Mouse (Mus musculus) myocyte (in vitro differentiated cells): ENCODE measurements at regions not wholly inside any gene's neighbourhood (a gene's known extent, or its start where the extent isn't known, plus 50 kb on each side); places are given as distances from the start of the nearest gene placed in this dataset.

Experiments
- H3K27me3 ChIP-seq: one replicate; pipeline ENCODE4 v1.6.1; 2011; ENCODE audit not compliant: control insufficient read depth, insufficient read depth, insufficient read length
- H3K36me3 ChIP-seq: one replicate; pipeline ENCODE4 v1.6.1; 2011; ENCODE audit not compliant: control insufficient read depth, insufficient read depth
- H3K4me2 ChIP-seq: one replicate; pipeline ENCODE4 v1.6.1; 2011; ENCODE audit warnings: low read depth, control low read depth
- H3K4me3 ChIP-seq: one replicate; pipeline ENCODE4 v1.5.1; 2011; ENCODE audit warnings: mild to moderate bottlenecking, control low read depth, moderate library complexity
- H3K79me2 ChIP-seq: one replicate; pipeline ENCODE4 v1.6.1; 2011; ENCODE audit not compliant: control insufficient read depth, insufficient read depth
- H3ac ChIP-seq: one replicate; pipeline ENCODE4 v1.6.1; 2011; ENCODE audit not compliant: control insufficient read depth, insufficient read length
- CEBPB ChIP-seq: IDR thresholded peaks from 2 replicates; pipeline ENCODE4 v1.6.1; 2011; ENCODE audit warnings: mild to moderate bottlenecking, moderate library complexity; ENCODE audit not compliant: poor library complexity, insufficient read depth, severe bottlenecking
- E2F4 ChIP-seq: IDR thresholded peaks from one replicate; pipeline ENCODE4 v1.6.1; 2011; ENCODE audit warnings: mild to moderate bottlenecking, control low read depth, moderate library complexity; ENCODE audit not compliant: insufficient read depth
- MAX ChIP-seq: IDR thresholded peaks from one replicate; pipeline ENCODE4 v1.6.1; 2011; ENCODE audit warnings: low read depth, mild to moderate bottlenecking, control low read depth
- MYOD1 ChIP-seq, 3 experiments: IDR thresholded peaks; one replicate each; pipeline ENCODE4 v1.6.1; 2011; ENCODE audit warnings: control low read depth in 2 of 3, low read depth in 2 of 3, mild to moderate bottlenecking in 2 of 3, moderate library complexity in 1 of 3; ENCODE audit not compliant: insufficient read length in 2 of 3, control insufficient read depth in 1 of 3
- MYOG ChIP-seq, 3 experiments: IDR thresholded peaks; one replicate each; pipeline ENCODE4 v1.6.1; 2011; ENCODE audit warnings: control low read depth in 2 of 3, low read depth in 2 of 3, mild to moderate bottlenecking in 2 of 3; ENCODE audit not compliant: insufficient read length in 2 of 3, control insufficient read depth in 1 of 3, insufficient read depth in 1 of 3
- POLR2A ChIP-seq: IDR thresholded peaks from one replicate; pipeline ENCODE4 v1.6.1; 2011; ENCODE audit warnings: low read depth, mild to moderate bottlenecking, control low read depth, moderate library complexity; ENCODE audit not compliant: insufficient read length
- POLR2AphosphoS2 ChIP-seq: IDR thresholded peaks from one replicate; pipeline ENCODE4 v1.6.1; 2011; ENCODE audit warnings: low read depth, control low read depth; ENCODE audit not compliant: insufficient read length
- REST ChIP-seq: IDR thresholded peaks from one replicate; pipeline ENCODE4 v1.6.1; 2011; ENCODE audit warnings: mild to moderate bottlenecking, control low read depth, moderate library complexity; ENCODE audit not compliant: insufficient read depth, insufficient read length
- SRF ChIP-seq: IDR thresholded peaks from one replicate; pipeline ENCODE4 v1.6.1; 2011; ENCODE audit warnings: low read depth; ENCODE audit not compliant: control insufficient read depth, insufficient read length
- TCF12 ChIP-seq: IDR thresholded peaks from one replicate; pipeline ENCODE4 v1.6.1; 2011; ENCODE audit warnings: mild to moderate bottlenecking, control low read depth; ENCODE audit not compliant: poor library complexity, insufficient read depth, severe bottlenecking
- TCF3 ChIP-seq: IDR thresholded peaks from one replicate; pipeline ENCODE4 v1.6.1; 2011; ENCODE audit warnings: low read depth, control low read depth; ENCODE audit not compliant: insufficient read length
- USF1 ChIP-seq: IDR thresholded peaks from one replicate; pipeline ENCODE4 v1.6.1; 2011; ENCODE audit warnings: low read depth, mild to moderate bottlenecking, control low read depth, moderate library complexity

DNA sequence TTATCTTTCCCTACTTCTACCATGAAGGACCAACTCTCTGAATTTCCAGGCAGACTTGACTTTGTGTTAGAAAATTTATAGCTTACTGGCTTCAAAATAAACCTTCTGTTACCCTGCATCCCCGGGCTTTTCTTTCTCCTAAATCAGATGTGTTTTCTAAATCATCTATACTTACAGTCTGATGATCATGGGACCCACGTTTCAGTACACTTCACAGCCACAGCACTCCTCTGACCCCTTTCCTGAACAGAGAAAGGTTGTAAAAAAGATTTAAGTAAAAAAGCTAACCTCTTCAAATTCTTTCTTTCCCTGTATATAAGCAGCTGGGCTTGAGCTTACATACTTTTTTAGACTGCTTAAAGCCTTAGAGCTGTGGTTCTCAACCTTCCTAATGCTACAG is 783.5 kb downstream of the Cypt12 start:
- Histone ChIP-seq H3K79me2 (no peaks in the 10 kb centered on the region), H3ac (no peak overlapping the region), H3K36me3 (no peaks in the 10 kb centered on the region), H3K4me3 (no peak overlapping the region), H3K27me3 (no peaks in the 10 kb centered on the region), H3K4me2 (no peak overlapping the region)
- no peak for TF ChIP-seq MYOG (IDR thresholded peaks at IDR 0.05; ENCODE audit: control insufficient read depth in 1 of 3, insufficient read depth in 1 of 3, insufficient read length in 2 of 3, low read depth in 2 of 3)
- TF ChIP-seq REST: no peak
- TF ChIP-seq SRF: no peak
- TF ChIP-seq MAX: no peak
- no peak for TF ChIP-seq E2F4
- TF ChIP-seq TCF12: no peak
- TF ChIP-seq USF1: no peak
- no peak for TF ChIP-seq TCF3
- no peak for TF ChIP-seq POLR2AphosphoS2
- TF ChIP-seq MYOD1 (IDR thresholded peaks at IDR 0.05; ENCODE audit: control insufficient read depth in 1 of 3, insufficient read length in 2 of 3, low read depth in 2 of 3): no peak
- TF ChIP-seq CEBPB: no peak

DNA sequence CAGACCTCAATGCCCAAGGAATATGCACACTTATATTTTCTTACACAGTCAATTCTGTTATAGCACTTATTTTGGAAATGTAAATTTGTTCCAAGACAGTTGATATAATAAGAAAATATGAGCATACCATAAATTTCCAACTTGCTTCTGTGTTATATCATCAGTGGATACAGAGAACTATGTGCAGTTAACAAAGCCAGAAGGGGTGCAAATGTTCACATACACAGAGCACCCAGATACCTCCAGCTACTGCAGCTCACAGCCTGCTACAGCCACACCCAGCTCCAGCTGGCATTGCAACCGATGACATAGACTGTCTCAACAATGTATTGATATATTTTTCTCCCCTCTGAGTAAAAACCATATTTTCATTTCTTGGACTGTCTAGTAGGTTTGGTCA is 785.3 kb downstream of the Cypt12 start:
- no peaks in the 10 kb centered on the region for H3K36me3 ChIP-seq
- H3K4me2 ChIP-seq: peak overlapping the region; percentile 8
- no peak overlapping the region for H3K4me3 ChIP-seq
- no peaks in the 10 kb centered on the region for H3K27me3 ChIP-seq
- no peak overlapping the region for H3ac ChIP-seq
- H3K79me2 ChIP-seq: no peaks in the 10 kb centered on the region
- TF ChIP-seq POLR2AphosphoS2 (no peak), CEBPB (no peak), MYOG (IDR thresholded peaks at IDR 0.05; ENCODE audit: control insufficient read depth in 1 of 3, insufficient read depth in 1 of 3, insufficient read length in 2 of 3, low read depth in 2 of 3) (no peak), POLR2A (no peak), REST (no peak), USF1 (no peak), TCF12 (no peak), E2F4 (no peak), TCF3 (no peak), MAX (no peak)

DNA sequence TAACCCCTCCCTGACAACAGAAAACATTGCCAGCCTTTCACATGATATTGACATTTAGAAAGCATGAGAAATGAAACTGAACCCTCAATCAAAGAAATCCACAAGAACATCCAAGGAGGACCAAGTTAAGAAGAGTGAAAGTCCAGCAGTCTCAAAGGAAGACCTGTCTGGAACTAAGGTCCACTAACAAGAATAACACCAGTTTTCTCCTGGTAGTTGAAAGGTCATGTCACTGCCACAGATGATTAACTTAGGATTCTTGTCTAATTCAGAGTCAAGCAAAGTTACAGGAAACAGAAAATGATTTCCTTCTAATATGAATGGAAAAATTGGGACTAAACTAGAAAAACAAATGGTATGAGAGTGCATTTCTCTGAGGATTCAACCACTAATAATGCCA is 790.7 kb downstream of the Cypt12 start:
- H3K27me3 ChIP-seq: no peaks in the 10 kb centered on the region
- no peak overlapping the region for H3ac ChIP-seq
- no peak overlapping the region for H3K4me3 ChIP-seq
- H3K36me3 ChIP-seq: no peaks in the 10 kb centered on the region
- no peak overlapping the region for H3K4me2 ChIP-seq
- TF ChIP-seq MAX (no peak), MYOG (IDR thresholded peaks at IDR 0.05; ENCODE audit: control insufficient read depth in 1 of 3, insufficient read depth in 1 of 3, insufficient read length in 2 of 3, low read depth in 2 of 3) (no peak), TCF3 (no peak), SRF (no peak), POLR2AphosphoS2 (no peak)
- H3K79me2 ChIP-seq: no peaks in the 10 kb centered on the region

DNA sequence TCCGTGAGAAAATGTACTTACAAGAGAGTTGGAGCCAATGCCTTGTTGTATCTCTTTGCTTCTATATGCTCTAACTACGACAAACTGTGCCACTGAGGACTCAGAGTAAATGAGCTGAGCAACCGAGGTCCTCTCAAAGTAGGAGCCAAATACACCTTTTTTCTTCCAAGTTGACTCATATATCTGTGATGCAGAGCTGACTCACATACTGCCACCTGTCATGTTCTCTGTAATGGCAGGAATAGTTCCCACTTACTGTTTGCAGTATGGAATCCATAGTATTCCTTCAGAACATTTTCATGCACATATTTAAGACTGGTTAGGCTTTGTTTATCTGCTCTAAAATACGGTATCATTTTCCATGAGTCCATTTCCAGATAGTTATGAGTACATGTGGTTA is 792.1 kb downstream of the Cypt12 start:
- no peaks in the 10 kb centered on the region for H3K79me2 ChIP-seq
- H3K36me3 ChIP-seq: no peaks in the 10 kb centered on the region
- no peak overlapping the region for H3K4me2 ChIP-seq
- no peak overlapping the region for H3ac ChIP-seq
- no peaks in the 10 kb centered on the region for H3K27me3 ChIP-seq
- TF ChIP-seq CEBPB (no peak), E2F4 (no peak), MAX (no peak), USF1 (no peak), TCF12 (no peak), POLR2A (no peak), MYOG (IDR thresholded peaks at IDR 0.05; ENCODE audit: control insufficient read depth in 1 of 3, insufficient read depth in 1 of 3, insufficient read length in 2 of 3, low read depth in 2 of 3) (no peak), SRF (no peak), MYOD1 (IDR thresholded peaks at IDR 0.05; ENCODE audit: control insufficient read depth in 1 of 3, insufficient read length in 2 of 3, low read depth in 2 of 3) (no peak), TCF3 (no peak), REST (no peak), POLR2AphosphoS2 (no peak)
- H3K4me3 ChIP-seq: no peak overlapping the region

DNA sequence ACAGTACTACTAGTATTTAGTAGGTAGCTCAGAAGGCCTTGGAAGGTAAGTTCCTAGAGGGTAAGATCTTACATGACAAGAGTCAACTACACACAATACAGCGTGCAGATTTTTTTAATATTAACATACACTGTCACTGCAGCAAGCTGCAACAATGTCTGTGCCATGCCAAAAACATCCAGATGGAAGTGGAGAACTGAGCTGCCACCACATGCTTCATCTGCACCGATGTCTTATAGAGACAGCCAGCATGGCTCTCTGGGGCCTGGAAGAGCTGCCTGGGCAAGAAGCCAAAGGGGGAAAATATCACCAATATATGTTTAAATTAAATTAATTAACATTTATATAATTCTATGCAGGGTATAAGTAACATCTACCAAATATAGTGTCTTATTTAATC is 795.3 kb downstream of the Cypt12 start:
- H3K4me2 ChIP-seq: no peak overlapping the region
- no peak overlapping the region for H3K4me3 ChIP-seq
- H3K79me2 ChIP-seq: no peaks in the 10 kb centered on the region
- no peak for TF ChIP-seq E2F4
- no peak for TF ChIP-seq MAX
- TF ChIP-seq TCF12: no peak
- TF ChIP-seq USF1: no peak
- no peak for TF ChIP-seq REST
- TF ChIP-seq POLR2A: no peak
- no peak for TF ChIP-seq CEBPB
- no peaks in the 10 kb centered on the region for H3K27me3 ChIP-seq
- H3ac ChIP-seq: no peak overlapping the region
- no peaks in the 10 kb centered on the region for H3K36me3 ChIP-seq

DNA sequence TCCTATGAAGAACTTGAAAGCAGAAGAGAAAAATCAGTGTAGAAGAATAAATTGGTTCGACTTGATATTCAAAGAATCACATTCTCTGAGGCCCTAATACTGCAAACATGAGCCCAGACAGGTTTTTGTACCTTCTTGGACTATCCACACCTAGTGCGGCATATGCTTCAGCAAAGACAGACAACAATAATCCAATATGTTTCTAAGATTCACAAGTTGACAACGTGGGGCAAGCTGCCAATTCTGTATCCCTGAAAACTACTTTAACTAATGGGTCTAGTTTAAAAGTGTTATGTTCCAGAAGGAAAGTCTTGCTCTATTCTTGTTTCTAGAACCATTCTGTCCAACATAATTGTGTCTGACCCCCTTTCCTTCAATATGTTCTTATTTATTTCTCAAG is 796.0 kb downstream of the Cypt12 start:
- no peak overlapping the region for H3K4me2 ChIP-seq
- TF ChIP-seq USF1 (no peak), MYOG (IDR thresholded peaks at IDR 0.05; ENCODE audit: control insufficient read depth in 1 of 3, insufficient read depth in 1 of 3, insufficient read length in 2 of 3, low read depth in 2 of 3) (no peak), SRF (no peak), TCF3 (no peak), TCF12 (no peak), REST (no peak), MAX (no peak), POLR2A (no peak), E2F4 (no peak), MYOD1 (IDR thresholded peaks at IDR 0.05; ENCODE audit: control insufficient read depth in 1 of 3, insufficient read length in 2 of 3, low read depth in 2 of 3) (no peak), CEBPB (no peak), POLR2AphosphoS2 (no peak)
- no peaks in the 10 kb centered on the region for H3K79me2 ChIP-seq

More for the DNA sequence above, 796.0 kb downstream of the Cypt12 start:
- Histone ChIP-seq H3K27me3 (no peaks in the 10 kb centered on the region), H3ac (no peak overlapping the region), H3K36me3 (no peaks in the 10 kb centered on the region), H3K4me3 (no peak overlapping the region)
